9 mouse cellular contexts compared by ENCODE assay signal in genomic region chr8:70565561-70565960, GRCm38 (mm10). TPM values are rescaled to one million over a fixed set of nuclear protein-coding genes. Genes with fewer than 3 reads are reported as not detected.
DNase-seq lines count a peak whose midpoint lies in the region; ATAC-seq and TF ChIP-seq lines count a peak whose summit lies in the region.
"Had no signal": no experiment of that assay in that cellular context is flagged by ENCODE, and none has a peak within 500 bp of the region (broad histone marks: within the 10 kb centered on the region; RNA-seq: fewer than 3 reads in every experiment).

No protein-coding gene starts in this region.

- H3K4me3 ChIP-seq in heart, embryonic 10.5 days: no peak overlapping the region
- no peak overlapping the region for H3K4me3 ChIP-seq in G1E (ENCODE audit: low read depth, low read length)
- H3K4me3 ChIP-seq in heart, embryonic 16.5 days (ENCODE audit: low read length): no peak overlapping the region
- H3K4me3 ChIP-seq in midbrain, embryonic 13.5 days (replicated peaks): no peak overlapping the region
- H3K4me3 ChIP-seq: midbrain, embryonic 12.5 days had no signal

- no peak for TF ChIP-seq CTCF in G1E (IDR thresholded peaks at IDR 0.05; ENCODE audit: low read depth, low read length)

- no peaks in the 10 kb centered on the region for H3K36me3 ChIP-seq in heart, embryonic 10.5 days
- peaks cover 77% of the 10 kb centered on the region for H3K36me3 ChIP-seq in G1E (replicated peaks)
- H3K36me3 ChIP-seq in heart, embryonic 16.5 days (ENCODE audit: control insufficient read depth, insufficient read depth): no peaks in the 10 kb centered on the region
- 0 out of 2 replicates have a peak, but pooled peaks cover 3% of the 10 kb centered on the region for H3K36me3 ChIP-seq in midbrain, embryonic 13.5 days
- H3K36me3 ChIP-seq: midbrain, embryonic 12.5 days had no signal

- no peaks in the 10 kb centered on the region for H3K9me3 ChIP-seq in heart, embryonic 10.5 days
- H3K9me3 ChIP-seq in G1E (replicated peaks): no peaks in the 10 kb centered on the region
- H3K9me3 ChIP-seq in heart, embryonic 16.5 days (replicated peaks; ENCODE audit: control insufficient read depth, low read length): no peaks in the 10 kb centered on the region
- H3K9me3 ChIP-seq in midbrain, embryonic 13.5 days: no peaks in the 10 kb centered on the region
- H3K9me3 ChIP-seq: midbrain, embryonic 12.5 days had no signal

- H3K9ac ChIP-seq in heart, embryonic 16.5 days (ENCODE audit: low read length): no peak overlapping the region
- no peak overlapping the region for H3K9ac ChIP-seq in midbrain, embryonic 13.5 days (replicated peaks)
- H3K9ac ChIP-seq: midbrain, embryonic 12.5 days had no signal

- intact Hi-C loops in heart, postnatal 25 days (cut with DNase I): no loop called here

- 48% methylated on average over 3 of the region's 3 CpGs for WGBS in heart, embryonic 10.5 days
- 30% methylated on average over 3 of the region's 3 CpGs for whole genome bisulfite sequencing in heart, embryonic 16.5 days
- WGBS in midbrain, embryonic 13.5 days: 86% methylated on average over 3 of the region's 3 CpGs

- no peak for ATAC-seq in G1E (ENCODE audit: extremely low read depth, insufficient number of reproducible peaks, low FRiP score, poor library complexity, severe bottlenecking)
- ATAC-seq in heart, embryonic 16.5 days (replicated peaks; ENCODE audit: extremely low read depth, insufficient read depth, low FRiP score): peak; percentile 59
- ATAC-seq in megakaryocyte, adult 5-6 weeks (ENCODE audit: poor library complexity, severe bottlenecking): peak; percentile 59
- ATAC-seq in midbrain, embryonic 13.5 days: no peak

- peak overlapping the region; percentile 30; the same call in 1 of the 2 replicates for H3K27ac ChIP-seq in heart, embryonic 10.5 days
- H3K27ac ChIP-seq in heart, embryonic 16.5 days (ENCODE audit: low read length): peak overlapping the region; percentile 58
- no peak overlapping the region for H3K27ac ChIP-seq in midbrain, embryonic 13.5 days
- H3K27ac ChIP-seq: midbrain, embryonic 12.5 days had no signal

- no peaks in the 10 kb centered on the region for H3K27me3 ChIP-seq in heart, embryonic 10.5 days (ENCODE audit: insufficient read depth, poor library complexity, severe bottlenecking)
- H3K27me3 ChIP-seq in G1E (ENCODE audit: insufficient read depth, low read length): no peaks in the 10 kb centered on the region
- H3K27me3 ChIP-seq in heart, embryonic 16.5 days (ENCODE audit: control insufficient read depth, insufficient read depth, low read length): no peaks in the 10 kb centered on the region
- H3K27me3 ChIP-seq in midbrain, embryonic 13.5 days: no peaks in the 10 kb centered on the region
- H3K27me3 ChIP-seq: midbrain, embryonic 12.5 days had no signal

- no peak for DNase-seq in heart, embryonic 10.5 days (ENCODE audit: low spot score)
- no peak for DNase-seq in heart, postnatal 25 days (ENCODE audit: low spot score)
- peak; percentile 54 for DNase-seq in G1E (ENCODE audit: low spot score)
- DNase-seq in left cerebral cortex, adult 8-10 months (ENCODE audit: low spot score in 2 of 2): no peak
- no peak for DNase-seq in embryo, embryonic 10 days (ENCODE audit: low spot score)

- peaks cover 64% of the 10 kb centered on the region for H3K4me1 ChIP-seq in heart, embryonic 10.5 days
- peaks cover 52% of the 10 kb centered on the region for H3K4me1 ChIP-seq in G1E (ENCODE audit: insufficient read depth, low read depth, low read length)
- H3K4me1 ChIP-seq in heart, embryonic 16.5 days (ENCODE audit: control insufficient read depth, insufficient read depth, low read length): peaks cover 58% of the 10 kb centered on the region
- peaks cover 25% of the 10 kb centered on the region; the same call in 1 of the 2 replicates for H3K4me1 ChIP-seq in midbrain, embryonic 13.5 days (replicated peaks)

- H3K4me2 ChIP-seq in heart, embryonic 16.5 days (ENCODE audit: low read depth, low read length): no peak overlapping the region
- H3K4me2 ChIP-seq in midbrain, embryonic 13.5 days (replicated peaks): no peak overlapping the region
- H3K4me2 ChIP-seq: midbrain, embryonic 12.5 days had no signal

RNA-seq across cellular contexts. Expression of gene Ell, which starts 26.3 kb away (rescaled TPM):
- polyA plus RNA-seq in heart, embryonic 10.5 days (2016; fragmentation: Nextera tagmentation; extraction: Ambion mirVana): 15.8 and 18.5 TPM in 2 replicates
- 10 to 100 TPM; 11.7 to 13.3 TPM for total RNA-seq in heart, postnatal 25 days (2021)
- total RNA-seq in G1E (2014; fragmentation: Nextera tagmentation) (20.8 and 22.7 TPM in 2 replicates), G1E (2017) (7.6 and 9.1 TPM in 2 replicates)
- 56.4 and 59.0 TPM in 2 replicates for polyA plus RNA-seq in G1E (2012)
- 14.0 and 15.4 TPM in 2 replicates for polyA plus RNA-seq in heart, embryonic 16.5 days (2015; fragmentation: Nextera tagmentation; extraction: Ambion mirVana)
- total RNA-seq in megakaryocyte, adult 5-6 weeks (2015): 9.3 and 12.5 TPM in 2 replicates
- total RNA-seq in megakaryocyte, adult 5-6 weeks (2017): 11.1 and 11.9 TPM in 2 replicates
- 17.8 and 18.0 TPM in 2 replicates for polyA plus RNA-seq in midbrain, embryonic 13.5 days (2015; fragmentation: Nextera tagmentation; extraction: Ambion mirVana)
- total RNA-seq in left cerebral cortex, adult 8-10 months (2022): 10 to 100 TPM; 17.6 to 25.3 (median 19.2) TPM

RNA-seq across cellular contexts. Expression of gene Isyna1, which starts 28.6 kb away (rescaled TPM):
- 192 and 214 TPM in 2 replicates for polyA plus RNA-seq in heart, embryonic 10.5 days (2016; fragmentation: Nextera tagmentation; extraction: Ambion mirVana)
- total RNA-seq in heart, postnatal 25 days (2021): 10 to 100 TPM; 21.5 to 25.1 TPM
- total RNA-seq in G1E (2014; fragmentation: Nextera tagmentation) (22.9 and 24.4 TPM in 2 replicates), G1E (2017) (35.8 and 36.8 TPM in 2 replicates)
- polyA plus RNA-seq in G1E (2012): 141 and 157 TPM in 2 replicates
- polyA plus RNA-seq in heart, embryonic 16.5 days (2015; fragmentation: Nextera tagmentation; extraction: Ambion mirVana): 111 and 117 TPM in 2 replicates
- 11.8 and 11.9 TPM in 2 replicates for total RNA-seq in megakaryocyte, adult 5-6 weeks (2015)
- 13.9 and 15.7 TPM in 2 replicates for total RNA-seq in megakaryocyte, adult 5-6 weeks (2017)
- 119 and 133 TPM in 2 replicates for polyA plus RNA-seq in midbrain, embryonic 13.5 days (2015; fragmentation: Nextera tagmentation; extraction: Ambion mirVana)
- 10 to 100 TPM; 54.5 to 60.3 (median 56.5) TPM for total RNA-seq in left cerebral cortex, adult 8-10 months (2022)

RNA-seq across cellular contexts. Expression of gene Kxd1, which starts 37.8 kb away (rescaled TPM):
- 67.0 and 68.3 TPM in 2 replicates for polyA plus RNA-seq in heart, embryonic 10.5 days (2016; fragmentation: Nextera tagmentation; extraction: Ambion mirVana)
- total RNA-seq in heart, postnatal 25 days (2021): 10 to 100 TPM; 73.6 to 76.6 TPM
- total RNA-seq in G1E (2014; fragmentation: Nextera tagmentation) (180 and 189 TPM in 2 replicates), G1E (2017) (47.5 and 50.9 TPM in 2 replicates)
- 40.0 and 49.9 TPM in 2 replicates for polyA plus RNA-seq in G1E (2012)
- polyA plus RNA-seq in heart, embryonic 16.5 days (2015; fragmentation: Nextera tagmentation; extraction: Ambion mirVana): 74.4 and 77.6 TPM in 2 replicates
- total RNA-seq in megakaryocyte, adult 5-6 weeks (2015): 88.7 and 114 TPM in 2 replicates
- 71.4 and 80.6 TPM in 2 replicates for total RNA-seq in megakaryocyte, adult 5-6 weeks (2017)
- polyA plus RNA-seq in midbrain, embryonic 13.5 days (2015; fragmentation: Nextera tagmentation; extraction: Ambion mirVana): 44.5 and 48.1 TPM in 2 replicates
- total RNA-seq in left cerebral cortex, adult 8-10 months (2022): 10 to 100 TPM; 43.0 to 52.5 (median 47.1) TPM

RNA-seq across cellular contexts. Expression of gene Fkbp8, which starts 38.0 kb away (rescaled TPM):
- polyA plus RNA-seq in heart, embryonic 10.5 days (2016; fragmentation: Nextera tagmentation; extraction: Ambion mirVana): 295 and 310 TPM in 2 replicates
- total RNA-seq in heart, postnatal 25 days (2021): 100 to 1,000 TPM; 130 to 135 TPM
- 228 and 232 TPM in 2 replicates for total RNA-seq in G1E (2014; fragmentation: Nextera tagmentation)
- total RNA-seq in G1E (2017): 206 and 221 TPM in 2 replicates
- polyA plus RNA-seq in G1E (2012): 939 and 1,510 TPM in 2 replicates
- 273 and 275 TPM in 2 replicates for polyA plus RNA-seq in heart, embryonic 16.5 days (2015; fragmentation: Nextera tagmentation; extraction: Ambion mirVana)
- 75.1 and 75.3 TPM in 2 replicates for total RNA-seq in megakaryocyte, adult 5-6 weeks (2015)
- 146 and 166 TPM in 2 replicates for total RNA-seq in megakaryocyte, adult 5-6 weeks (2017)
- 370 and 392 TPM in 2 replicates for polyA plus RNA-seq in midbrain, embryonic 13.5 days (2015; fragmentation: Nextera tagmentation; extraction: Ambion mirVana)
- 100 to 1,000 TPM; 419 to 440 (median 422) TPM for total RNA-seq in left cerebral cortex, adult 8-10 months (2022)

RNA-seq across cellular contexts. Expression of gene Ssbp4, which starts 43.1 kb away (rescaled TPM):
- polyA plus RNA-seq in heart, embryonic 10.5 days (2016; fragmentation: Nextera tagmentation; extraction: Ambion mirVana): 67.3 and 107 TPM in 2 replicates
- 10 to 100 TPM; 37.0 to 37.7 TPM for total RNA-seq in heart, postnatal 25 days (2021)
- total RNA-seq in G1E (2014; fragmentation: Nextera tagmentation): 21.7 and 31.0 TPM in 2 replicates
- 51.7 and 114 TPM in 2 replicates for total RNA-seq in G1E (2017)
- 606 and 1,025 TPM in 2 replicates for polyA plus RNA-seq in G1E (2012)
- 68.4 and 69.5 TPM in 2 replicates for polyA plus RNA-seq in heart, embryonic 16.5 days (2015; fragmentation: Nextera tagmentation; extraction: Ambion mirVana)
- total RNA-seq in megakaryocyte, adult 5-6 weeks (2015): 35.7 and 38.2 TPM in 2 replicates
- 61.3 and 76.1 TPM in 2 replicates for total RNA-seq in megakaryocyte, adult 5-6 weeks (2017)
- polyA plus RNA-seq in midbrain, embryonic 13.5 days (2015; fragmentation: Nextera tagmentation; extraction: Ambion mirVana): 123 and 129 TPM in 2 replicates
- 100 to 1,000 TPM; 211 to 248 (median 234) TPM for total RNA-seq in left cerebral cortex, adult 8-10 months (2022)

Comparison
In these comparisons a context has a peak if more than half of its experiments do, and no peak if none do; other contexts are left out.
1. ATAC-seq: peak in heart, embryonic 16.5 days (single experiment) and megakaryocyte, adult 5-6 weeks (single experiment); none in G1E (single experiment) and midbrain, embryonic 13.5 days (single experiment).